ENCODE assay signal across 13 mouse cellular contexts in the genomic region with DNA sequence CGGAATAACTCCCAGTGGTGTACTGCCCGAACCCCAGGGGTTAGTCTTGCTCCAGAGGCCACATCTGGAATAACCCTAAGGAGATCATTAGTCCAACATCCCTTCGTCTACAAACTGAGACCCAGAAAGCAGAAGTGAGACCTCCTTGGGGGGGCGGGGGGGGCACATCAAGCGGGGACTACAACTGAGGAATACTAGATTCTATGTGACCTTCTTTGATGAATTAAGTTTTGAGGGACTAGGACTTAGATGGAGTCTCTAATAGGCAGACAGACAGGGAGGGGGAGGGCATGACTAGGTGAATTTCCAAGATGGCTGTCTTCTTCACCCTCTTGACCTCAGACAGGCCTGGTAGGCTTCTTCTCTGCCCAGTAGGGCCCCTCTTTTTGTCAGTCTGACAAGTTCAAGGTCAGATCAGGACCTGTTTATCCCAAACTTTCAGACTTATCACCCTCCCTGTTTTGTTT. TPM values are rescaled to one million over a fixed set of nuclear protein-coding genes. Genes with fewer than 3 reads are reported as not detected.
A peak's percentile ranks its signal among the peaks of the same experiment; 100 is the strongest.
DNase-seq lines count a peak whose midpoint lies in the region; TF ChIP-seq lines count a peak whose summit lies in the region.
"Had no signal": no experiment of that assay in that cellular context is flagged by ENCODE, and none has a peak within 500 bp of the region (broad histone marks: within the 10 kb centered on the region; RNA-seq: fewer than 3 reads in every experiment).

No protein-coding gene starts in this region.

- peak overlapping the region; percentile 53; the same call in 1 of the 2 replicates for H3K27ac ChIP-seq in heart, embryonic 10.5 days
- 0 out of 2 replicates have a peak overlapping the region, but pooled peaks have one; percentile 31 for H3K27ac ChIP-seq in spleen, adult 2 months (ENCODE audit: insufficient read depth, low read length)
- peak overlapping the region; percentile 92 for H3K27ac ChIP-seq in embryonic fibroblast, embryonic 13.5 days (ENCODE audit: insufficient read depth, low read length)
- H3K27ac ChIP-seq in thymus, adult 2 months (ENCODE audit: control insufficient read depth, insufficient read depth, low read length): no peak overlapping the region
- H3K27ac ChIP-seq: midbrain, embryonic 12.5 days had no signal

- H3K4me3 ChIP-seq in heart, embryonic 10.5 days: no peak overlapping the region
- no peak overlapping the region for H3K4me3 ChIP-seq in spleen, adult 2 months (ENCODE audit: extremely low read depth, insufficient read depth, insufficient read length)
- no peak overlapping the region for H3K4me3 ChIP-seq in embryonic fibroblast, embryonic 13.5 days (ENCODE audit: insufficient read depth, low read length)
- H3K4me3 ChIP-seq in thymus, adult 2 months (ENCODE audit: control insufficient read depth, insufficient read depth, low read length): no peak overlapping the region
- H3K4me3 ChIP-seq: embryonic facial prominence, embryonic 12.5 days; midbrain, embryonic 12.5 days had no signal

- no peak for TF ChIP-seq CTCF in spleen, adult 2 months (IDR thresholded peaks at IDR 0.05; ENCODE audit: extremely low read depth, insufficient read depth, insufficient read length, insufficient replicate concordance)
- no peak for TF ChIP-seq CTCF in embryonic fibroblast, embryonic 13.5 days (IDR thresholded peaks at IDR 0.05; ENCODE audit: borderline replicate concordance, insufficient read depth, low read length)
- no peak for TF ChIP-seq CTCF in thymus, adult 2 months (IDR thresholded peaks at IDR 0.05; ENCODE audit: borderline replicate concordance, control insufficient read depth, extremely low read depth, insufficient read depth, low read length, poor library complexity)

- no peaks in the 10 kb centered on the region for H3K27me3 ChIP-seq in heart, embryonic 10.5 days (ENCODE audit: insufficient read depth, poor library complexity, severe bottlenecking)
- no peaks in the 10 kb centered on the region for H3K27me3 ChIP-seq in spleen, adult 2 months (ENCODE audit: control insufficient read depth, insufficient read depth, low read length)
- no peaks in the 10 kb centered on the region for H3K27me3 ChIP-seq in splenic B cell, adult 2 months (ENCODE audit: control insufficient read depth, insufficient read depth, low read length, poor library complexity, severe bottlenecking)
- H3K27me3 ChIP-seq in thymus, adult 2 months (ENCODE audit: control insufficient read depth, insufficient read depth, low read length): no peaks in the 10 kb centered on the region
- H3K27me3 ChIP-seq: embryonic facial prominence, embryonic 12.5 days; midbrain, embryonic 12.5 days had no signal

- DNase-seq in heart, embryonic 10.5 days (ENCODE audit: low spot score): peak; percentile 61
- DNase-seq in heart, postnatal 4 days: no peak
- DNase-seq in spleen, adult 2 months (ENCODE audit: low read depth in 1 of 2, low spot score in 2 of 2): no peak
- no peak for DNase-seq in spleen, adult 12 weeks (ENCODE audit: low spot score)
- peak; percentile 63 for DNase-seq in splenic B cell, adult 2 months (ENCODE audit: low read depth, low spot score)
- no peak for DNase-seq in thymus, adult 2 months
- DNase-seq in cerebellum, postnatal 25 days: no peak
- DNase-seq: cerebellum, adult 9-11 months; kidney, postnatal 14 days; right cerebral cortex, postnatal 14 days had no signal

- no peak for TF ChIP-seq POLR2A in spleen, adult 2 months (IDR thresholded peaks at IDR 0.05; ENCODE audit: low read depth, low read length)
- no peak for TF ChIP-seq POLR2A in embryonic fibroblast, embryonic 13.5 days (IDR thresholded peaks at IDR 0.05; ENCODE audit: low read depth, low read length)
- no peak for TF ChIP-seq POLR2A in thymus, adult 2 months (IDR thresholded peaks at IDR 0.05; ENCODE audit: control insufficient read depth, extremely low read depth, insufficient read depth, low read length, poor library complexity)

- WGBS in heart, embryonic 10.5 days: 74% methylated on average over 5 of the region's 5 CpGs
- WGBS in spleen, adult 2 months: 47% methylated on average over 5 of the region's 5 CpGs
- WGBS in thymus, adult 2 months: 75% methylated on average over 5 of the region's 5 CpGs

- peaks cover 27% of the 10 kb centered on the region for H3K4me1 ChIP-seq in heart, embryonic 10.5 days
- peaks cover 4% of the 10 kb centered on the region; the same call in 1 of the 2 replicates for H3K4me1 ChIP-seq in spleen, adult 2 months (ENCODE audit: control insufficient read depth, insufficient read depth, insufficient read length)
- H3K4me1 ChIP-seq in embryonic fibroblast, embryonic 13.5 days (ENCODE audit: control insufficient read depth, insufficient read depth, low read length): 0 out of 2 replicates have a peak, but pooled peaks cover 5% of the 10 kb centered on the region
- peaks cover 12% of the 10 kb centered on the region for H3K4me1 ChIP-seq in thymus, adult 2 months (replicated peaks; ENCODE audit: control insufficient read depth, insufficient read depth, low read length)
- H3K4me1 ChIP-seq: midbrain, embryonic 12.5 days had no signal

- H3K36me3 ChIP-seq in heart, embryonic 10.5 days: 0 out of 2 replicates have a peak, but pooled peaks cover 4% of the 10 kb centered on the region
- no peaks in the 10 kb centered on the region for H3K36me3 ChIP-seq in spleen, adult 2 months (ENCODE audit: control insufficient read depth, insufficient read depth, low read length)
- H3K36me3 ChIP-seq in splenic B cell, adult 2 months (ENCODE audit: control insufficient read depth, insufficient read depth, low read length, poor library complexity, severe bottlenecking): no peaks in the 10 kb centered on the region
- no peaks in the 10 kb centered on the region for H3K36me3 ChIP-seq in thymus, adult 2 months (ENCODE audit: control insufficient read depth, insufficient read depth, low read length)
- H3K36me3 ChIP-seq: embryonic facial prominence, embryonic 12.5 days; midbrain, embryonic 12.5 days had no signal

- H3K9me3 ChIP-seq in heart, embryonic 10.5 days: no peaks in the 10 kb centered on the region
- H3K9me3 ChIP-seq: embryonic facial prominence, embryonic 12.5 days; midbrain, embryonic 12.5 days had no signal

RNA-seq across cellular contexts. Expression of gene Wasf2, which starts 20.9 kb away (rescaled TPM):
- 51.1 and 58.5 TPM in 2 replicates for polyA plus RNA-seq in heart, embryonic 10.5 days (2016; fragmentation: Nextera tagmentation; extraction: Ambion mirVana)
- total RNA-seq in heart, postnatal 4 days (2021): 100 to 1,000 TPM; 141 to 149 TPM
- polyA plus RNA-seq in spleen, adult 2 months (2012; rRNA removed): 76.2 and 87.6 TPM in 2 replicates
- polyA plus RNA-seq in embryonic fibroblast, embryonic 13.5 days (2011; ENCODE audit: insufficient read length, low read depth, missing spikeins): 101 and 107 TPM in 2 replicates
- 163 and 186 TPM in 2 replicates for polyA plus RNA-seq in thymus, adult 2 months (2012; rRNA removed)

Comparison
In these comparisons a context has a peak if more than half of its experiments do, and no peak if none do; other contexts are left out.
1. DNase-seq: peak in heart, embryonic 10.5 days (single experiment) and splenic B cell, adult 2 months (single experiment); none in heart, postnatal 4 days (single experiment), spleen, adult 2 months (0 of 2), spleen, adult 12 weeks (single experiment), thymus, adult 2 months (single experiment) and cerebellum, postnatal 25 days (0 of 2).